Mouse (Mus musculus): ENCODE measurements around the gene Gabrg2. TPM values are rescaled to one million over a fixed set of nuclear protein-coding genes. Genes with fewer than 3 reads are reported as not detected.

The Gabrg2 gene
- polyA plus RNA-seq, 1 experiment: 0.28 TPM

DNA sequence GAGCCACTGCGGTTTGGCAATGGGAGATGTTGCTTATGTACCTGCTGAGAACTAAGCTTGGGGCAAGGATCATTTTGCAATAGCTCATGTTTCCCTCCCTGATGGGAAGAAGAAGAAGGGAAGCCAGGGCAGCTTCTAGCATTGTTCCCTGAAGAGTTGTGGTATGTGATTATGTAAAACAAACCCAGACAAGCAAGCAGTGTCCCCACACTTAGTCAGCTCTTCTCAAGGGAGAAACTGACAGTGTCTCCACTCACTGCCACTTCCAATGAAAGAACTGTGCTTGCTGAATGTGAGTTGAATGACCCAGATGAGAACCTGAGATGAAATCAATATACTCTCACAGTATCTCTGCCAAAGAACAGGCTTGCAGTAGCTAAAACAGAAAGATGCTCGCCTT is 62.7 kb downstream of the Gabrg2 start:
- H3K4me3 ChIP-seq: no peak overlapping the region
- no peaks in the 10 kb centered on the region for H3K27me3 ChIP-seq (ENCODE audit: control insufficient read depth, insufficient read depth, insufficient read length)
- H3ac ChIP-seq (ENCODE audit: control insufficient read depth, insufficient read length): no peak overlapping the region
- no peak overlapping the region for H3K4me2 ChIP-seq (ENCODE audit: low read depth)
- H3K36me3 ChIP-seq (ENCODE audit: control insufficient read depth, insufficient read depth): no peaks in the 10 kb centered on the region
- no peak for TF ChIP-seq POLR2A (IDR thresholded peaks at IDR 0.05; ENCODE audit: insufficient read length, low read depth)
- no peak for TF ChIP-seq USF1 (IDR thresholded peaks at IDR 0.05; ENCODE audit: low read depth)
- TF ChIP-seq CEBPB (IDR thresholded peaks at IDR 0.05; ENCODE audit: insufficient read depth, poor library complexity, severe bottlenecking): no peak
- TF ChIP-seq REST (IDR thresholded peaks at IDR 0.05; ENCODE audit: insufficient read depth, insufficient read length): no peak
- no peak for TF ChIP-seq MYOG (IDR thresholded peaks at IDR 0.05; ENCODE audit: control insufficient read depth in 1 of 3, insufficient read depth in 1 of 3, insufficient read length in 2 of 3, low read depth in 2 of 3)
- no peak for TF ChIP-seq SRF (IDR thresholded peaks at IDR 0.05; ENCODE audit: control insufficient read depth, insufficient read length, low read depth)
- TF ChIP-seq MYOD1 (IDR thresholded peaks at IDR 0.05; ENCODE audit: control insufficient read depth in 1 of 3, insufficient read length in 2 of 3, low read depth in 2 of 3): no peak
- no peak for TF ChIP-seq TCF3 (IDR thresholded peaks at IDR 0.05; ENCODE audit: insufficient read length, low read depth)
- TF ChIP-seq POLR2AphosphoS2 (IDR thresholded peaks at IDR 0.05; ENCODE audit: insufficient read length, low read depth): no peak
- TF ChIP-seq E2F4 (IDR thresholded peaks at IDR 0.05; ENCODE audit: insufficient read depth): no peak
- no peak for TF ChIP-seq MAX (IDR thresholded peaks at IDR 0.05; ENCODE audit: low read depth)
- no peak for TF ChIP-seq TCF12 (IDR thresholded peaks at IDR 0.05; ENCODE audit: insufficient read depth, poor library complexity, severe bottlenecking)
- no peaks in the 10 kb centered on the region for H3K79me2 ChIP-seq (ENCODE audit: control insufficient read depth, insufficient read depth)

- TF ChIP-seq MYOD1 (IDR thresholded peaks at IDR 0.05; ENCODE audit: control insufficient read depth in 1 of 3, insufficient read length in 2 of 3, low read depth in 2 of 3) (no peak), MYOG (IDR thresholded peaks at IDR 0.05; ENCODE audit: control insufficient read depth in 1 of 3, insufficient read depth in 1 of 3, insufficient read length in 2 of 3, low read depth in 2 of 3) (no peak), POLR2AphosphoS2 (IDR thresholded peaks at IDR 0.05; ENCODE audit: insufficient read length, low read depth) (no peak), SRF (IDR thresholded peaks at IDR 0.05; ENCODE audit: control insufficient read depth, insufficient read length, low read depth) (no peak), MAX (IDR thresholded peaks at IDR 0.05; ENCODE audit: low read depth) (no peak), E2F4 (IDR thresholded peaks at IDR 0.05; ENCODE audit: insufficient read depth) (no peak), TCF12 (IDR thresholded peaks at IDR 0.05; ENCODE audit: insufficient read depth, poor library complexity, severe bottlenecking) (no peak), TCF3 (IDR thresholded peaks at IDR 0.05; ENCODE audit: insufficient read length, low read depth) (no peak), CEBPB (IDR thresholded peaks at IDR 0.05; ENCODE audit: insufficient read depth, poor library complexity, severe bottlenecking) (no peak), POLR2A (IDR thresholded peaks at IDR 0.05; ENCODE audit: insufficient read length, low read depth) (no peak)
- H3K4me3 ChIP-seq: no peak overlapping the region
- no peaks in the 10 kb centered on the region for H3K36me3 ChIP-seq (ENCODE audit: control insufficient read depth, insufficient read depth)
- H3K4me2 ChIP-seq (ENCODE audit: low read depth): no peak overlapping the region
- no peaks in the 10 kb centered on the region for H3K27me3 ChIP-seq (ENCODE audit: control insufficient read depth, insufficient read depth, insufficient read length)
- H3K79me2 ChIP-seq (ENCODE audit: control insufficient read depth, insufficient read depth): no peaks in the 10 kb centered on the region
- no peak overlapping the region for H3ac ChIP-seq (ENCODE audit: control insufficient read depth, insufficient read length)
Measured at GRCm38 (mm10) chr11:41918864-41919263, 81.8 kb downstream of the Gabrg2 start.

- H3K27me3 ChIP-seq (ENCODE audit: control insufficient read depth, insufficient read depth, insufficient read length): no peaks in the 10 kb centered on the region
- no peak for TF ChIP-seq MYOG (IDR thresholded peaks at IDR 0.05; ENCODE audit: control insufficient read depth in 1 of 3, insufficient read depth in 1 of 3, insufficient read length in 2 of 3, low read depth in 2 of 3)
- TF ChIP-seq USF1 (IDR thresholded peaks at IDR 0.05; ENCODE audit: low read depth): no peak
- no peak for TF ChIP-seq SRF (IDR thresholded peaks at IDR 0.05; ENCODE audit: control insufficient read depth, insufficient read length, low read depth)
- no peak for TF ChIP-seq TCF3 (IDR thresholded peaks at IDR 0.05; ENCODE audit: insufficient read length, low read depth)
- TF ChIP-seq CEBPB (IDR thresholded peaks at IDR 0.05; ENCODE audit: insufficient read depth, poor library complexity, severe bottlenecking): no peak
- TF ChIP-seq POLR2AphosphoS2 (IDR thresholded peaks at IDR 0.05; ENCODE audit: insufficient read length, low read depth): no peak
- TF ChIP-seq MYOD1 (IDR thresholded peaks at IDR 0.05; ENCODE audit: control insufficient read depth in 1 of 3, insufficient read length in 2 of 3, low read depth in 2 of 3): no peak
- no peak for TF ChIP-seq REST (IDR thresholded peaks at IDR 0.05; ENCODE audit: insufficient read depth, insufficient read length)
- TF ChIP-seq TCF12 (IDR thresholded peaks at IDR 0.05; ENCODE audit: insufficient read depth, poor library complexity, severe bottlenecking): no peak
- no peak for TF ChIP-seq E2F4 (IDR thresholded peaks at IDR 0.05; ENCODE audit: insufficient read depth)
- no peak for TF ChIP-seq MAX (IDR thresholded peaks at IDR 0.05; ENCODE audit: low read depth)
- no peak for TF ChIP-seq POLR2A (IDR thresholded peaks at IDR 0.05; ENCODE audit: insufficient read length, low read depth)
- no peaks in the 10 kb centered on the region for H3K79me2 ChIP-seq (ENCODE audit: control insufficient read depth, insufficient read depth)
- H3K4me3 ChIP-seq: no peak overlapping the region
- no peak overlapping the region for H3ac ChIP-seq (ENCODE audit: control insufficient read depth, insufficient read length)
- H3K4me2 ChIP-seq (ENCODE audit: low read depth): no peak overlapping the region
- H3K36me3 ChIP-seq (ENCODE audit: control insufficient read depth, insufficient read depth): no peaks in the 10 kb centered on the region
Measured at GRCm38 (mm10) chr11:41914066-41914465, 86.6 kb downstream of the Gabrg2 start.

DNA sequence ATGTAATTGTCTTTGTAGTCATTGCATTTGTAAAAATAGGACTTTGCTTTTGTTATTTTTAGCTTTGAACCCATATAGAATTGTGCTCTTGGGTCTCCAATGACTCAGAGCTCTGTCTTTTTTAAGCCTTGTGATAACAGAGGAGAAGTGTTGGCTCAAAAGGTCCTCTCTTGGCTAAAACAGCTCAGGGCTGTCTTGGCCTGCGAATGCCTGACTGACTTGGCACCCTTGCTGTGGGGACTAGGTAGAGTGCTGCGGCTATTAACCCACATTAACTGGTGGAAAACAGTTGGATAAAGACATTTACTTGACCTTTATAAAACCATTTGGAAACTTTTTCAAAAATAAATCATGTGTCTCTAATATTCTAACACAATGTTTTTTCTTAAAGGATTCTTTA is 97.0 kb downstream of the Gabrg2 start:
- H3K4me3 ChIP-seq: no peak overlapping the region
- no peaks in the 10 kb centered on the region for H3K79me2 ChIP-seq (ENCODE audit: control insufficient read depth, insufficient read depth)
- TF ChIP-seq MAX (IDR thresholded peaks at IDR 0.05; ENCODE audit: low read depth): no peak
- TF ChIP-seq POLR2A (IDR thresholded peaks at IDR 0.05; ENCODE audit: insufficient read length, low read depth): no peak
- no peak for TF ChIP-seq TCF3 (IDR thresholded peaks at IDR 0.05; ENCODE audit: insufficient read length, low read depth)
- TF ChIP-seq TCF12 (IDR thresholded peaks at IDR 0.05; ENCODE audit: insufficient read depth, poor library complexity, severe bottlenecking): no peak
- no peak for TF ChIP-seq MYOD1 (IDR thresholded peaks at IDR 0.05; ENCODE audit: control insufficient read depth in 1 of 3, insufficient read length in 2 of 3, low read depth in 2 of 3)
- TF ChIP-seq SRF (IDR thresholded peaks at IDR 0.05; ENCODE audit: control insufficient read depth, insufficient read length, low read depth): no peak
- no peak for TF ChIP-seq REST (IDR thresholded peaks at IDR 0.05; ENCODE audit: insufficient read depth, insufficient read length)
- TF ChIP-seq USF1 (IDR thresholded peaks at IDR 0.05; ENCODE audit: low read depth): no peak
- no peak for TF ChIP-seq MYOG (IDR thresholded peaks at IDR 0.05; ENCODE audit: control insufficient read depth in 1 of 3, insufficient read depth in 1 of 3, insufficient read length in 2 of 3, low read depth in 2 of 3)
- no peak for TF ChIP-seq POLR2AphosphoS2 (IDR thresholded peaks at IDR 0.05; ENCODE audit: insufficient read length, low read depth)
- no peak for TF ChIP-seq E2F4 (IDR thresholded peaks at IDR 0.05; ENCODE audit: insufficient read depth)
- no peaks in the 10 kb centered on the region for H3K36me3 ChIP-seq (ENCODE audit: control insufficient read depth, insufficient read depth)
- no peaks in the 10 kb centered on the region for H3K27me3 ChIP-seq (ENCODE audit: control insufficient read depth, insufficient read depth, insufficient read length)
- H3ac ChIP-seq (ENCODE audit: control insufficient read depth, insufficient read length): no peak overlapping the region
- no peak overlapping the region for H3K4me2 ChIP-seq (ENCODE audit: low read depth)

Other genes with a start within 250 kb of the Gabrg2 start
- 0.42 TPM for gene Gabra1, start 182.1 kb upstream of the Gabrg2 start, polyA plus RNA-seq (2012; fragmentation: generic; extraction: Trizol)